Mouse (Mus musculus) heart, embryonic 16.5 days (tissue): ENCODE measurements at regions not wholly inside any gene's neighbourhood (a gene's known extent, or its start where the extent isn't known, plus 50 kb on each side); places are given as distances from the start of the nearest gene placed in this dataset.
A peak's percentile ranks its signal among the peaks of the same experiment; 100 is the strongest.

ENCODE experiments used
- ATAC-seq: fragments of 200-750 bp; cut with Nextera tagmentation; replicated peaks from 2 replicates; pipeline ENCODE4 v1.8.0; 2017; ENCODE audit warnings: moderate number of reproducible peaks; ENCODE audit not compliant: insufficient read depth, low FRiP score; ENCODE audit errors: extremely low read depth
- H3K27ac ChIP-seq: fragments of 300-500 bp; sonication (generic); 2 replicates; pipeline ENCODE4 v1.5.1; 2014; ENCODE audit warnings: mild to moderate bottlenecking, low read length, control low read depth, moderate library complexity
- H3K27me3 ChIP-seq: fragments of 300-500 bp; sonication (generic); 2 replicates; pipeline ENCODE4 v1.6.1; 2014; ENCODE audit warnings: low read length, mixed read lengths; ENCODE audit not compliant: control insufficient read depth, insufficient read depth
- H3K36me3 ChIP-seq: fragments of 300-500 bp; sonication (generic); 2 replicates; pipeline ENCODE4 v1.6.1; 2014; ENCODE audit not compliant: control insufficient read depth, insufficient read depth
- H3K4me1 ChIP-seq: fragments of 300-500 bp; sonication (generic); 2 replicates; pipeline ENCODE4 v1.6.1; 2014; ENCODE audit warnings: low read length, mixed read lengths; ENCODE audit not compliant: control insufficient read depth, insufficient read depth
- H3K4me2 ChIP-seq: fragments of 300-500 bp; sonication (generic); 2 replicates; pipeline ENCODE4 v1.6.1; 2014; ENCODE audit warnings: low read depth, mild to moderate bottlenecking, control low read depth, low read length
- H3K4me3 ChIP-seq: fragments of 300-500 bp; sonication (generic); 2 replicates; pipeline ENCODE4 v1.5.1; 2014; ENCODE audit warnings: mild to moderate bottlenecking, control low read depth, low read length
- H3K9ac ChIP-seq: fragments of 300-500 bp; sonication (generic); 2 replicates; pipeline ENCODE4 v1.6.1; 2014; ENCODE audit warnings: low read length, control low read depth
- H3K9me3 ChIP-seq: fragments of 300-500 bp; sonication (generic); replicated peaks from 2 replicates; pipeline ENCODE4 v1.6.1; 2016; ENCODE audit warnings: low read length; ENCODE audit not compliant: control insufficient read depth
- WGBS: fragments of 180-500 bp; shearing (Covaris S2); extraction: QIAGEN DNeasy Blood & Tissue Kit; methylation state at CpG from one replicate; pipeline ENCODE4 v1.1.7; 2014; 5-methylcytosine and 5-hydroxymethylcytosine counted together

- Histone ChIP-seq H3K27me3 (no peaks in the 10 kb centered on the region), H3K9ac (no peak overlapping the region), H3K27ac (no peak overlapping the region), H3K36me3 (no peaks in the 10 kb centered on the region), H3K4me2 (no peak overlapping the region), H3K4me3 (no peak overlapping the region), H3K9me3 (no peaks in the 10 kb centered on the region), H3K4me1 (peaks cover 14% of the 10 kb centered on the region)
- ATAC-seq: no peak
- WGBS: 63% methylated on average over 1 of the region's 1 CpGs
Measured at GRCm38 (mm10) chr3:21553859-21554258, 522.6 kb upstream of the Tbl1xr1 start.

DNA sequence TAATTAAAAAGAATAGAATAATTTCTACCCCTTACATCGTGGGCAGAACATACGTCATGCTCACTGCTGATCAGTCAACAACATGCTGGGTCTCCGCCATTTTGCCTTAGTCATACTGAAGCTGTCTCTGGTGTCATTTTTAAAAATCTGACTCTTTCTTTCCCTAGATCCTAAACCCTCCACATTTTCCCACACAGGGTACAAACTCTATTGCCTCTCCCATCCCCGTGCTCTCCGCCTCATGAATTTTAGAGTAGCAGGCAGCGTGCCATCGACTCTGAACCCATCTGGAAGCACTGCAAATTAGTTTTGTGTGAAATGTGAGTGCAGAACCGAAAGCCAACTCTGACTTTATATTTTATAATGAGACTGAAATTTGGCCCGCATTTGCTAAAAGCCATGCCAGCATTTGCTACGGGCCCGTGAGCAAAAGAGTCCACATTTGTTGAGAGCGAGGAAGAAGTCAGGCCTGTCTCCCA is 518.5 kb upstream of the Tbl1xr1 start:
- Histone ChIP-seq H3K4me3 (no peak overlapping the region), H3K27me3 (no peaks in the 10 kb centered on the region), H3K27ac (no peak overlapping the region), H3K4me2 (no peak overlapping the region), H3K4me1 (peaks cover 6% of the 10 kb centered on the region), H3K9ac (no peak overlapping the region), H3K9me3 (no peaks in the 10 kb centered on the region), H3K36me3 (no peaks in the 10 kb centered on the region)
- WGBS: 89% methylated on average over 12 of the region's 12 CpGs
- ATAC-seq: no peak

DNA sequence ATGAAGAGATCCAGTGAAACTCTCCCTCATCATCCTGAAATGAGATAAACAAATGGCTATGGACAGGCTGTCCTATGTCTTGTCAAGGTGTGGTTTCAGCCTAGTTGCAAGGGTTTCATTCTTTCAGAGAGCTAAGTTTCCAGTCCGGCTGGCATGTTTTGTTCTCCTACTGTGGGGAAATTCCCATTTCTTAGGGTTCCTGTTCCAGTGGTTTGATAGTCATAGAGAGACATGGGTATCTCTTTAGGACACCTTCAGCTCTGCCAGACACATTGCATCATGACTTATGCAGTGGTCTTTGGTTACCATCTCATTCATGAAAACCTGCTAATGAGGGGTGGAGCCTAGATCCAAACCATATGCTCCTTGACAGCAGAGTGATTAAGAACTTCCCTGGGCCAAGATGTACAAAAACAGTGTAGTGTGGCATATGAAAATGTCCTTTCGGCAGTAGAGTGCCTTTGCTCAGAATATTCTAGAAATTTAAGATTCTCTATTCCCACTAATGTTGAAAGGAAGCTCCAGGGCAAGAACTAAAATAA is 513.6 kb upstream of the Tbl1xr1 start:
- Histone ChIP-seq H3K9me3 (no peaks in the 10 kb centered on the region), H3K36me3 (no peaks in the 10 kb centered on the region), H3K4me1 (peaks cover 15% of the 10 kb centered on the region), H3K27ac (no peak overlapping the region), H3K4me2 (no peak overlapping the region), H3K4me3 (no peak overlapping the region), H3K9ac (no peak overlapping the region), H3K27me3 (no peaks in the 10 kb centered on the region)
- 73% methylated on average over 2 of the region's 2 CpGs for WGBS
- no peak for ATAC-seq

GRCm38 (mm10) chr3:21563454-21563853 is 513.0 kb upstream of the Tbl1xr1 start:
- ATAC-seq: no peak
- Histone ChIP-seq H3K4me1 (peaks cover 15% of the 10 kb centered on the region), H3K9me3 (no peaks in the 10 kb centered on the region), H3K27ac (no peak overlapping the region), H3K36me3 (no peaks in the 10 kb centered on the region), H3K4me3 (no peak overlapping the region), H3K27me3 (no peaks in the 10 kb centered on the region), H3K4me2 (no peak overlapping the region), H3K9ac (no peak overlapping the region)
- 54% methylated on average over 3 of the region's 3 CpGs for WGBS

- H3K9ac ChIP-seq: no peak overlapping the region; the same call in 1 of the 2 replicates
- no peaks in the 10 kb centered on the region for H3K9me3 ChIP-seq
- peaks cover 15% of the 10 kb centered on the region for H3K4me1 ChIP-seq
- H3K36me3 ChIP-seq: no peaks in the 10 kb centered on the region
- no peak overlapping the region for H3K4me3 ChIP-seq
- 12% methylated on average over 3 of the region's 3 CpGs for WGBS
- H3K27ac ChIP-seq: peak overlapping the region; percentile 84
- H3K4me2 ChIP-seq: peak overlapping the region; percentile 38
- H3K27me3 ChIP-seq: no peaks in the 10 kb centered on the region
- peak; percentile 84 for ATAC-seq
Measured at GRCm38 (mm10) chr3:21564211-21564781, 512.2 kb upstream of the Tbl1xr1 start.

DNA sequence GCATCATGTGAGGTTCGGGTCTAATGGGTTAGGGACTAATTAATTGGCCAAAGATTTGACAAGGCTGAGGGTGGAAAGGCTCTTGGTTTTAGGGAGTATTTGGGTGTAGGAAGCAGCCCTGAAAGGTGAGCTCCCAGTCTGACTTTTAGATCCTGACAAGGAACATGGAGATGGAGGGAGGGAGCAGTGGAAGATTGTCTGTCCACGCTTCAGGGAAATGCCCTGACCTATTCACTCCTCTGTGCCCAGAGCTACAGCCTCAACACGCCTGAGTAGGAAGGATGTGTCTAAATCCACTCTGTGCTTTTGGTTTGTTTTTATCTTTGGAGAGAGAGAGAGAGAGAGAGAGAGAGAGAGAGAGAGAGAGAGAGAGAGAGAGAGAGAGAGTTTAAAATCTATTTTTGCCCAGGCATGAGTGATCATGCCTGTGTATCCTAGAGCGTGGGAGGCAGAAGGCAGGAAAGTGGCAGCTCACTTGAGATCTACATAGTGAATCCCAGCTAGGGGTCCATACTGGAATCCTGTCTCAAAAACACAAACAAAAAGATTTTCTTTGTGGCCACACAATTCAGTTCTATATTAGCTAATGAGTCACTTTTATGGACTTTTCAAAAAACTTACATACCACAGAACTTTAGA is 511.5 kb upstream of the Tbl1xr1 start:
- peak; percentile 54; the same call in 1 of the 2 replicates for ATAC-seq
- Histone ChIP-seq H3K9me3 (no peaks in the 10 kb centered on the region), H3K4me3 (no peak overlapping the region), H3K27ac (peak overlapping the region; percentile 84), H3K36me3 (no peaks in the 10 kb centered on the region), H3K4me2 (peak overlapping the region; percentile 38), H3K27me3 (no peaks in the 10 kb centered on the region), H3K9ac (no peak overlapping the region), H3K4me1 (peaks cover 15% of the 10 kb centered on the region)
- WGBS: 25% methylated on average over 4 of the region's 4 CpGs

DNA sequence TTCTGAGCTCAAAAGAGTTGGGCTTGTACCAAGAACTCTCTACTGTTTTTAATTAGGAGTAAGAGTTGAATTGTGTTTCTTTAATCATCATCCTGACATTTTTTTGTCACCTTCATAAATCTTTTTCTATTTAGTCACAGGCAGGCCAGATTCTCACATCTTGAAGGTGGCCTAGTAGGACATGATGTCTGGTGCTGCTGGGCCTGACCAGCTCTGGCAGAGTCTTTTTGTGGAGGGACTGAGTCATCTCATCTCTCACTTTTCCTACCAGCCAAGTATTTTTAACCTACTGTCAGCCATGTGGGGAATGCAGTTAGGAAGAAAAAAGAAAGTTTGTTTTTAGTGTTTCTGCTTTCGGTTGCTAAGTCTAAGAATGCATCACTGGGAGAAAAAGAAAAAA is 506.7 kb upstream of the Tbl1xr1 start:
- ATAC-seq: no peak
- no peak overlapping the region for H3K27ac ChIP-seq
- no peaks in the 10 kb centered on the region for H3K9me3 ChIP-seq
- no peaks in the 10 kb centered on the region for H3K27me3 ChIP-seq
- peaks cover 9% of the 10 kb centered on the region for H3K4me1 ChIP-seq
- WGBS: 40% methylated on average over 1 of the region's 1 CpGs
- no peak overlapping the region for H3K4me3 ChIP-seq
- no peaks in the 10 kb centered on the region for H3K36me3 ChIP-seq
- H3K4me2 ChIP-seq: no peak overlapping the region
- no peak overlapping the region for H3K9ac ChIP-seq

DNA sequence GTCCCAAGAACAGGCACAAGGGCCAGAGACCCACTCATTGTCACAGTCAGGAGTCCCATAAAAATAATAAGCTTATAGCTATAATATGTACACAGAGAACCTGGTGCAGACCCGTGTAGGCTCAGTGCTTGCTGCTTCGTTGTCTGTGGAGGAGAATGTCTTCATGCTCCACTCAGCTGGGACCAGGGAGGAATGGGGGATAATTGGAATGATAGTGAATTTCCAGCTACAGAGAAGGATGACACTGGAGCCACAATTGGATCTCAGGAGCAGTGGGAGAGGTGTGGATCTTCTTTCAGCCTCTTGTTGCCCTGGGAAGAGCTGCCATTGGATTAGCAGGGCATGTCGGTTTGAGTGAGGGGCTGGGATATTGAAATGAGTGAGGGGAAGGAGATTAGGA is 497.8 kb upstream of the Tbl1xr1 start:
- Histone ChIP-seq H3K36me3 (no peaks in the 10 kb centered on the region), H3K4me1 (peaks cover 3% of the 10 kb centered on the region; the same call in 1 of the 2 replicates), H3K27ac (no peak overlapping the region), H3K4me3 (no peak overlapping the region), H3K27me3 (no peaks in the 10 kb centered on the region), H3K9me3 (no peaks in the 10 kb centered on the region), H3K9ac (no peak overlapping the region), H3K4me2 (no peak overlapping the region)
- WGBS: 70% methylated on average over 3 of the region's 3 CpGs
- ATAC-seq: no peak

- Histone ChIP-seq H3K9me3 (no peaks in the 10 kb centered on the region), H3K27me3 (no peaks in the 10 kb centered on the region), H3K27ac (no peak overlapping the region), H3K9ac (no peak overlapping the region), H3K36me3 (no peaks in the 10 kb centered on the region), H3K4me2 (no peak overlapping the region), H3K4me3 (no peak overlapping the region), H3K4me1 (no peaks in the 10 kb centered on the region)
- WGBS: 72% methylated on average over 1 of the region's 1 CpGs
- ATAC-seq: no peak
Measured at GRCm38 (mm10) chr3:21582122-21582521, 494.3 kb upstream of the Tbl1xr1 start.
